Mouse (Mus musculus) lung, embryonic 14.5 days (tissue): Measurements from ENCODE around the gene Dixdc1. TPM values are rescaled to one million over a fixed set of nuclear protein-coding genes. Genes with fewer than 3 reads are reported as not detected.

Experiments
- ATAC-seq: fragments of 200-750 bp; cut with Nextera tagmentation; 2 replicates; pipeline ENCODE4 v1.8.0; 2017; ENCODE audit warnings: mild to moderate bottlenecking, moderate TSS enrichment, moderate library complexity; ENCODE audit not compliant: insufficient read depth
- DNase-seq: peaks from one replicate; pipeline ENCODE4 v3.0.0-alpha.2; 2015
- H3K27ac ChIP-seq: fragments of 300-500 bp; sonication (generic); 2 replicates; pipeline ENCODE4 v1.5.1; 2014; ENCODE audit warnings: low read depth, mild to moderate bottlenecking, moderate library complexity
- H3K27me3 ChIP-seq: fragments of 300-500 bp; sonication (generic); 2 replicates; pipeline ENCODE4 v1.6.1; 2014; ENCODE audit warnings: low read length, control low read depth; ENCODE audit not compliant: insufficient read depth
- H3K36me3 ChIP-seq: fragments of 300-500 bp; sonication (generic); 2 replicates; pipeline ENCODE4 v1.6.1; 2014; ENCODE audit warnings: control low read depth; ENCODE audit not compliant: insufficient read depth
- H3K4me1 ChIP-seq: fragments of 300-500 bp; sonication (generic); 2 replicates; pipeline ENCODE4 v1.6.1; 2014; ENCODE audit warnings: antibody characterized with exemption, control low read depth; ENCODE audit not compliant: insufficient read depth
- H3K4me2 ChIP-seq: fragments of 300-500 bp; sonication (generic); 2 replicates; pipeline ENCODE4 v1.6.1; 2014; ENCODE audit warnings: mild to moderate bottlenecking
- H3K4me3 ChIP-seq: fragments of 300-500 bp; sonication (generic); 2 replicates; pipeline ENCODE4 v1.5.1; 2014; ENCODE audit warnings: low read depth, low read length
- H3K9ac ChIP-seq: fragments of 300-500 bp; sonication (generic); 2 replicates; pipeline ENCODE4 v1.6.1; 2014
- H3K9me3 ChIP-seq: fragments of 300-500 bp; sonication (generic); 2 replicates; pipeline ENCODE4 v1.6.1; 2016; ENCODE audit warnings: low read depth, low read length, control low read depth
- CTCF ChIP-seq: IDR thresholded peaks from 2 replicates; pipeline ENCODE4 v1.5.1; 2016; ENCODE audit warnings: antibody characterized with exemption, low read depth
- WGBS: fragments of 180-500 bp; shearing (Covaris S2); extraction: QIAGEN DNeasy Blood & Tissue Kit; methylation state at CpG from one replicate; pipeline ENCODE4 v1.1.7; 2014; 5-methylcytosine and 5-hydroxymethylcytosine counted together
- polyA plus RNA-seq: library from polyadenylated mRNA; unstranded; fragments of >200 nt; fragmentation: Nextera tagmentation; extraction: Ambion mirVana; gene quantifications from 2 replicates; pipeline ENCODE4 v1.2.1, GENCODE M21; 2014

Dixdc1 gene
- polyA plus RNA-seq, 1 experiment from 2014 or later: 11.6 TPM

GRCm38 (mm10) chr9:50667579-50668498 is 71.5 kb downstream of the Dixdc1 start:
- Histone ChIP-seq H3K9ac (no peak overlapping the region), H3K4me1 (no peaks in the 10 kb centered on the region), H3K36me3 (0 out of 2 replicates have a peak, but pooled peaks cover 13% of the 10 kb centered on the region), H3K4me2 (no peak overlapping the region), H3K4me3 (no peak overlapping the region), H3K9me3 (no peaks in the 10 kb centered on the region), H3K27me3 (no peaks in the 10 kb centered on the region), H3K27ac (no peak overlapping the region)
- DNase-seq (no peak), ATAC-seq (no peak)
- 65% methylated on average over 8 of the region's 8 CpGs for WGBS
- TF ChIP-seq CTCF: no peak

GRCm38 (mm10) chr9:50666442-50666841 is 72.9 kb downstream of the Dixdc1 start:
- Histone ChIP-seq H3K27ac (no peak overlapping the region), H3K9ac (no peak overlapping the region), H3K4me3 (no peak overlapping the region), H3K4me2 (no peak overlapping the region), H3K27me3 (no peaks in the 10 kb centered on the region), H3K9me3 (no peaks in the 10 kb centered on the region), H3K36me3 (0 out of 2 replicates have a peak, but pooled peaks cover 13% of the 10 kb centered on the region), H3K4me1 (no peaks in the 10 kb centered on the region)
- no peak for TF ChIP-seq CTCF
- 75% methylated on average over 6 of the region's 6 CpGs for WGBS
- ATAC-seq (no peak), DNase-seq (no peak)

DNA sequence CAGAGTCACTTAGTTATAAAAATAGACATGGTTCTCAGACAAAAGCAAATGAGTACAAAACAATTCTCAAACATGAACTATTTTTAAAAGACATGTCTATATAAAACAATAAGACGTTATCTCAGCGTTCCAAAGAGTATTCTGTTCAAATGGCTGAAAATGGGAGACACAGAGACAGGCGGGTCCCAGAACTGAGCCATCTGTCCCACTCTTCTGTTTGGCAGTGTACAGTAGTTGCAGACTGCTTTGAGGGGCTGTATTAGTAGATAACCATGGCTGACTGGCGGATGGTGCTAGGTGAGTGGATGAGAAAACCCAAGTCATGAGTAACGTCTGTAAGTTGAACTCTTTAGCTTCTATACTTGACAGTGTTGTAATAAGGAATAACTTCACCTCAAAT is 74.5 kb downstream of the Dixdc1 start:
- no peak for TF ChIP-seq CTCF
- no peak for ATAC-seq

DNA sequence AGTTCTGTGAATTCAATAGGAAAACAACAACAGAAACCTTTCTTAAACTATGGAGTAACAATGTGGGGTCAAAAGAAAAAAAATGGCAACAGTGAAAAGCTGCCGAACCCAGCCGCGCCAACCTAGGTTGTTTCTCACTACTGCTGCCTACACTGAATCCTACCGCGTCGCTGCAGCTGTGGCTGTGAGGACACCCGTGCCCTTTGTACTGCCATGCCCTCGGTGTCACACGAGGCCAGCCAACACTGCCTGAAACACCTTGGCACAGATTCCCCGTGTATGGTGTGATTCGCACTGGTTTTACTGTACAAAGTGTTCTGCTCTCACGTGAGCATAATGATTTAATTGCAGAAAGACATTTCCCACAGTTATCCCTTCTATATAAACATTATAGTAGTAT is 78.9 kb downstream of the Dixdc1 start:
- Histone ChIP-seq H3K4me2 (peak overlapping the region; percentile 80), H3K4me1 (peaks cover 5% of the 10 kb centered on the region; the same call in 1 of the 2 replicates), H3K27ac (no peak overlapping the region), H3K9me3 (no peaks in the 10 kb centered on the region), H3K4me3 (peak overlapping the region; percentile 87), H3K36me3 (peaks cover 13% of the 10 kb centered on the region; the same call in 1 of the 2 replicates), H3K9ac (peak overlapping the region; percentile 89), H3K27me3 (no peaks in the 10 kb centered on the region)
- ATAC-seq (no peak), DNase-seq (peak; percentile 43)
- no peak for TF ChIP-seq CTCF
- 20% methylated on average over 12 of the region's 12 CpGs for WGBS

More for the DNA sequence above, 74.5 kb downstream of the Dixdc1 start:
- H3K27me3 ChIP-seq: no peaks in the 10 kb centered on the region
- no peaks in the 10 kb centered on the region; the same call in 1 of the 2 replicates for H3K4me1 ChIP-seq
- H3K9me3 ChIP-seq: no peaks in the 10 kb centered on the region
- 0 out of 2 replicates have a peak, but pooled peaks cover 13% of the 10 kb centered on the region for H3K36me3 ChIP-seq
- 85% methylated on average over 5 of the region's 5 CpGs for WGBS
- H3K4me3 ChIP-seq: no peak overlapping the region
- no peak overlapping the region for H3K9ac ChIP-seq
- no peak overlapping the region for H3K4me2 ChIP-seq
- H3K27ac ChIP-seq: no peak overlapping the region
- DNase-seq: no peak

GRCm38 (mm10) chr9:50659392-50660217 is 79.7 kb downstream of the Dixdc1 start, which contains the start of gene Dlat:
TSS of gene Dlat (minus strand) at chr9:50659780.
- peaks cover 15% of the 10 kb centered on the region; the same call in 1 of the 2 replicates for H3K36me3 ChIP-seq
- no peaks in the 10 kb centered on the region for H3K9me3 ChIP-seq
- peak within 1 kb of the TSS; percentile 89 for H3K9ac ChIP-seq
- no peaks in the 10 kb centered on the region for H3K27me3 ChIP-seq
- peak within 1 kb of the TSS; percentile 80 for H3K4me2 ChIP-seq
- peak within 1 kb of the TSS; percentile 87 for H3K4me3 ChIP-seq
- peak within 1 kb of the TSS; percentile 80 for H3K27ac ChIP-seq
- under 1% methylated on average over 63 of the region's 63 CpGs for WGBS
- ATAC-seq (peak; percentile 93), DNase-seq (peak; percentile 93)
- no peak for TF ChIP-seq CTCF
- peaks cover 5% of the 10 kb centered on the region; the same call in 1 of the 2 replicates for H3K4me1 ChIP-seq

DNA sequence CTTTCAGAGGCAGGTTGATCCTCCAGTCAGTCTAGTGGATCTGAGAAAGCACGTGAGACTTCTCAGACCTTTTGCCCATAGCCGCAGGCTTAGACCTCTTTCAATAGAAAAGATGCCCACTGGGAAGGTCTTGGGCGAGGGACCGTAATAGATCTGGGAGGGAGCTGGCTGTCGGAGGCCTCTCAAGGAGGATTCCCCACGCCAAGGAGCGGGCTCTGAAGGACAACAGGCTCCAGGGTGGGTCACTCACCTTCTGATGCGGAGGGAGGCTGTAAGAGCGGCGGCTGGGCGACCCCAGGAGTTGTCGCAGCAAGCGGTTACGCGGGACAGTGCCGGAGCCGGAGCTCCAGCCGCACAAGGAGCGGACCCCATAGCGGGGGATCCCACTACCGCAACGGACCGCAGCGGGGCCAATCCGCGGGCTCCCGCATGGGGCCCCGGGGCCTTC is 80.4 kb downstream of the Dixdc1 start:
- peak overlapping the region; percentile 80 for H3K4me2 ChIP-seq
- no peaks in the 10 kb centered on the region for H3K27me3 ChIP-seq
- peak; percentile 79 for ATAC-seq
- no peaks in the 10 kb centered on the region for H3K9me3 ChIP-seq
- WGBS: under 1% methylated on average over 28 of the region's 28 CpGs
- peak overlapping the region; percentile 80 for H3K27ac ChIP-seq
- peak overlapping the region; percentile 87 for H3K4me3 ChIP-seq
- TF ChIP-seq CTCF: no peak
- DNase-seq: no peak
- peaks cover 5% of the 10 kb centered on the region; the same call in 1 of the 2 replicates for H3K4me1 ChIP-seq
- peaks cover 15% of the 10 kb centered on the region; the same call in 1 of the 2 replicates for H3K36me3 ChIP-seq
- peak overlapping the region; percentile 89 for H3K9ac ChIP-seq
